In genomic region chr10:113946801-113947200, GRCm38 (mm10) we compare ENCODE assay signal across 26 mouse cellular contexts.
DNase-seq lines count a peak whose midpoint lies in the region; ATAC-seq and TF ChIP-seq lines count a peak whose summit lies in the region.
"Had no signal": no experiment of that assay in that cellular context is flagged by ENCODE, and none has a peak within 500 bp of the region (broad histone marks: within the 10 kb centered on the region; RNA-seq: fewer than 3 reads in every experiment).

No protein-coding gene starts in this region.

- H3K27ac ChIP-seq in forebrain, postnatal 0 days (ENCODE audit: low read depth, low read length): no peak overlapping the region
- no peak overlapping the region for H3K27ac ChIP-seq in forebrain, embryonic 12.5 days
- H3K27ac ChIP-seq: embryonic facial prominence, embryonic 13.5 days; hindbrain, embryonic 13.5 days; kidney, postnatal 0 days; limb, embryonic 15.5 days; macrophage; midbrain, embryonic 10.5 days; neural tube, embryonic 13.5 days; stomach, postnatal 0 days had no signal

- H3K4me3 ChIP-seq in forebrain, postnatal 0 days (ENCODE audit: low read depth, low read length): no peak overlapping the region
- no peak overlapping the region for H3K4me3 ChIP-seq in forebrain, embryonic 12.5 days (replicated peaks)
- H3K4me3 ChIP-seq: embryonic facial prominence, embryonic 13.5 days; hindbrain, embryonic 13.5 days; limb, embryonic 15.5 days; midbrain, embryonic 10.5 days; myocyte; neural tube, embryonic 13.5 days had no signal

- no peak for TF ChIP-seq CTCF in forebrain, postnatal 0 days (IDR thresholded peaks at IDR 0.05; ENCODE audit: low read depth)

- no peaks in the 10 kb centered on the region for H3K36me3 ChIP-seq in forebrain, postnatal 0 days (ENCODE audit: insufficient read depth)
- H3K36me3 ChIP-seq in forebrain, embryonic 12.5 days (replicated peaks): no peaks in the 10 kb centered on the region
- H3K36me3 ChIP-seq: embryonic facial prominence, embryonic 13.5 days; hindbrain, embryonic 13.5 days; limb, embryonic 15.5 days; midbrain, embryonic 10.5 days; neural tube, embryonic 13.5 days had no signal

- H3K9me3 ChIP-seq in forebrain, postnatal 0 days (ENCODE audit: low read length): no peaks in the 10 kb centered on the region
- no peaks in the 10 kb centered on the region for H3K9me3 ChIP-seq in forebrain, embryonic 12.5 days
- H3K9me3 ChIP-seq: embryonic facial prominence, embryonic 13.5 days; hindbrain, embryonic 13.5 days; limb, embryonic 15.5 days; midbrain, embryonic 10.5 days; neural tube, embryonic 13.5 days had no signal

- peak; percentile 25; the same call in 1 of the 2 replicates for ATAC-seq in forebrain, postnatal 0 days
- ATAC-seq in forebrain, embryonic 12.5 days (ENCODE audit: low FRiP score): no peak
- ATAC-seq: CD4-positive, CD25-positive, alpha-beta regulatory T cell, adult 4 months; forebrain, embryonic 14.5 days; lung, postnatal 0 days; midbrain, embryonic 16.5 days had no signal

- intact Hi-C loops in left cerebral cortex, postnatal 14 days (cut with DNase I): no loop called here

- no peak for DNase-seq in forebrain, postnatal 0 days
- DNase-seq in left cerebral cortex, postnatal 14 days (ENCODE audit: low spot score in 2 of 2): peak; percentile 2 to 5
- no peak for DNase-seq in left cerebral cortex, adult 18-20 months (ENCODE audit: low spot score in 2 of 2)
- DNase-seq in frontal cortex, postnatal 36 days (ENCODE audit: low spot score in 2 of 2): peak; percentile 17 to 36
- DNase-seq in telencephalon, adult 2 months (ENCODE audit: low read depth, low spot score): peak; percentile 50
- no peak for DNase-seq in lung, adult 18-20 months
- DNase-seq: adrenal gland, postnatal 36 days; cerebellum, adult 11 months; cerebellum, adult 9-11 months; gastrocnemius, postnatal 36 days; kidney, adult 11 months; retina, postnatal 1 day had no signal

- no peaks in the 10 kb centered on the region for H3K4me1 ChIP-seq in forebrain, postnatal 0 days (ENCODE audit: insufficient read depth)
- no peaks in the 10 kb centered on the region for H3K4me1 ChIP-seq in forebrain, embryonic 12.5 days
- H3K4me1 ChIP-seq: embryonic facial prominence, embryonic 13.5 days; hindbrain, embryonic 13.5 days; limb, embryonic 15.5 days; midbrain, embryonic 10.5 days; neural tube, embryonic 13.5 days had no signal

- no peaks in the 10 kb centered on the region for H3K27me3 ChIP-seq in forebrain, postnatal 0 days (ENCODE audit: insufficient read depth, low read length)
- H3K27me3 ChIP-seq in forebrain, embryonic 12.5 days: no peaks in the 10 kb centered on the region
- H3K27me3 ChIP-seq: embryonic facial prominence, embryonic 13.5 days; hindbrain, embryonic 13.5 days; limb, embryonic 15.5 days; neural tube, embryonic 13.5 days had no signal

- H3K4me2 ChIP-seq in forebrain, postnatal 0 days (ENCODE audit: low read depth): no peak overlapping the region
- no peak overlapping the region for H3K4me2 ChIP-seq in forebrain, embryonic 12.5 days
- H3K4me2 ChIP-seq: embryonic facial prominence, embryonic 13.5 days; hindbrain, embryonic 13.5 days; limb, embryonic 15.5 days; neural tube, embryonic 13.5 days had no signal

- WGBS in forebrain, postnatal 0 days: 43% methylated on average over 3 of the region's 3 CpGs
- 52% methylated on average over 3 of the region's 3 CpGs for WGBS in forebrain, embryonic 12.5 days

- no peak overlapping the region for H3K9ac ChIP-seq in forebrain, postnatal 0 days
- no peak overlapping the region for H3K9ac ChIP-seq in forebrain, embryonic 12.5 days
- H3K9ac ChIP-seq: embryonic facial prominence, embryonic 13.5 days; hindbrain, embryonic 13.5 days; limb, embryonic 15.5 days; neural tube, embryonic 13.5 days had no signal

Comparison
In these comparisons a context has a peak if more than half of its experiments do, and no peak if none do; other contexts are left out.
1. DNase-seq: peak in left cerebral cortex, postnatal 14 days (2 of 2), frontal cortex, postnatal 36 days (2 of 2) and telencephalon, adult 2 months (single experiment); none in forebrain, postnatal 0 days (single experiment), left cerebral cortex, adult 18-20 months (0 of 2) and lung, adult 18-20 months (0 of 2).